Mouse (Mus musculus): ENCODE results near the gene Tor1aip2.
A peak's percentile ranks its signal among the peaks of the same experiment; 100 is the strongest.

The Tor1aip2 gene

DNA sequence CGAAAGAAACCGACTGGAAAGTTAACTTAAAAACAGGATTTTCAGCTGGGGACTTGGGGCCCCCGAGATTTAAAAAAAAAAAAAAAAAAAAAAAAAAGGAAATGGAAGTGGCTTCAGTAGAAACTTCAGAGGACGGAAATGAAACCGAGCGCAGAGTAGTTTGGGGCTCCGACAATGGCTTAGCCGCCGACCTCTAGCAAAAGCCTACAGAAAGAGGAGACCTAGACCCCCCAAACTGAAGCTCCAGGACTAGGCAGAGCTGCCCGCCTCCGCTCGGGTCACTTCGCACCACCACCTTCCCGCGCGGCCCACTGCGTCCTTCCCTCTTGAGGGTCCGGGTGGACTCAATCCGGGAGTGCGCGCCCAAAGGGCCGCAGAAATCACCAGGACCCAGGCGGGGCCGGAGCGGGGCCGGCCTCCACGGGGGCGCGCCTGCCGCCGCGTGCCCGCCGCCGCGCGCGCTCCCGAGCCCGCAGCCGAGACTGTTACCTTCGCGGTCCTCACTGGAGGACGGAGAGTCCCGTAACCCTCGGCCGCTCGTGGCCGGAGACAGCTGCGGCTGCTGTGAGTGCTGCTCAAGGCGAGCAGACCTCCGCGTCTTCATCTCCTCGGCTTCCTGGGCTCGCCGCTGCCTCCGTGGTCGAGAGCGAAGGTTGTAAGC lies at the start of gene Tor1aip2:
Gene Tor1aip2 (plus strand): TSS at position 135 of the 661 bp plus-strand sequence.
- DNase-seq (ENCODE audit: low read depth, low spot score): peak; percentile 84
- H3K27me3 ChIP-seq (ENCODE audit: control insufficient read depth, insufficient read depth, low read length, poor library complexity, severe bottlenecking): no peaks in the 10 kb centered on the region
- H3K36me3 ChIP-seq (ENCODE audit: control insufficient read depth, insufficient read depth, low read length, poor library complexity, severe bottlenecking): peaks cover 23% of the 10 kb centered on the region

DNA sequence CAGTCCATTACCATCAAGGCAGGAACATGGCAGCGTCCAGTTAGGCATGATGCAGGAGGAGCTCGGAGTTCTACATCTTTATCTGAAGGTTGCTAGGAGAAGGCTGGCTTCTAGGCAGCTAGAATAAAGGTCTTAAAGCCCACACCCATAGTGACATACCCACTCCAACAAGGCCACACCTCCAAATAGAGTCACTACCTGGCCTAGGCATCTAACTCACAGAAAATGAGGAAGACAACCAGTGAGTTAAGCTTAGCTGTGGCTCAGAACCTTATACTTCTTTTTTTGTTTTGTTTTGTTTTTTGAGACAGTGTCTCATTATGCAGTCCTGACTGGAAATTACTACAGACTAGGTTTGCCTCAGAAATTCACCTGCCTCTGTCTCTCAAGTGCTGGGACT lies 47.6 kb upstream of the Tor1aip2 start:
- DNase-seq (ENCODE audit: low read depth, low spot score): no peak
- no peaks in the 10 kb centered on the region for H3K36me3 ChIP-seq (ENCODE audit: control insufficient read depth, insufficient read depth, low read length, poor library complexity, severe bottlenecking)
- no peaks in the 10 kb centered on the region for H3K27me3 ChIP-seq (ENCODE audit: control insufficient read depth, insufficient read depth, low read length, poor library complexity, severe bottlenecking)

GRCm38 (mm10) chr1:155989387-155989786 lies 45.8 kb upstream of the Tor1aip2 start:
- Histone ChIP-seq H3K36me3 (ENCODE audit: control insufficient read depth, insufficient read depth, low read length, poor library complexity, severe bottlenecking) (no peaks in the 10 kb centered on the region), H3K27me3 (ENCODE audit: control insufficient read depth, insufficient read depth, low read length, poor library complexity, severe bottlenecking) (no peaks in the 10 kb centered on the region)
- no peak for DNase-seq (ENCODE audit: low read depth, low spot score)

DNA sequence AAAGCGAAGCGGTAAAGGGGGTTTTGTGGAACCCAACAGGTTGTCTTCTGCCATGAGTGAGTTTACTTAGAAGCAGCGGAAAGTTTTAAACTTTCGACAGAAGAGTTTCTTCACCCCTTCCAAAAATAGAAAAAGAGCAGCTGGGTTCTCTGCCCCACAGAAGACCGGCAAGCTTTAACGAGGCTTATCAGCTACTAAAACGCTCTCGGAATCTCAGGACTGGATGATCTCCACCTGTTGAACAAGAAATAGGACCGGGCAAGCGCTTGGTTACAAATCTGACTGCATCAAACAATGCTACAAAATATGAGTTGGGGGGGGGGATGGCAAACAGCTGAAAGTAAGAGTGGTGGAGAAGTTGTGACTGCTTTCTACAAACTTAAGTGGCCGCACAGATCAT lies 44.8 kb upstream of the Tor1aip2 start:
- no peaks in the 10 kb centered on the region for H3K36me3 ChIP-seq (ENCODE audit: control insufficient read depth, insufficient read depth, low read length, poor library complexity, severe bottlenecking)
- H3K27me3 ChIP-seq (ENCODE audit: control insufficient read depth, insufficient read depth, low read length, poor library complexity, severe bottlenecking): no peaks in the 10 kb centered on the region
- DNase-seq (ENCODE audit: low read depth, low spot score): no peak

- H3K27me3 ChIP-seq (ENCODE audit: control insufficient read depth, insufficient read depth, low read length, poor library complexity, severe bottlenecking): no peaks in the 10 kb centered on the region
- no peaks in the 10 kb centered on the region for H3K36me3 ChIP-seq (ENCODE audit: control insufficient read depth, insufficient read depth, low read length, poor library complexity, severe bottlenecking)
- DNase-seq (ENCODE audit: low read depth, low spot score): no peak
Observed at GRCm38 (mm10) chr1:155994524-155994923, 40.7 kb upstream of the Tor1aip2 start.

DNA sequence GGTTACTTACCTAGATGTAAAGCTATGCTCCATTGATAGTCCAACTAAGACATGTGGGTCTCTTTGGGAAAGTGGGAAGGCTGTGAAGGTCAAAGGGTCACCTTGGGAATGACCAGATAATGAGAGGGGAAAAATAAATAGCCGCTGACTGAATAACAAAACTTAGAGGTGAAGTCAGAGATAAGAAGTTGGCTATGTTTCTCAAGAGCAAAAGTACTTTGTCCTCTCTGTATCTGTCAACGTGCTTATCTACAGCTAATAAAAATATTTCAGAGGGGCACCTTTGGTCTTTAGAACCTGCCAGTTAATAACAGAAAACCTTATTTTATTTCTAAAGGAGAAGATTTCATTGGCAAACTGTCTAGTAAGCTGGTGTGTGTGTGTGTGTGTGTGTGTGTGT lies 39.6 kb upstream of the Tor1aip2 start:
- Histone ChIP-seq H3K27me3 (ENCODE audit: control insufficient read depth, insufficient read depth, low read length, poor library complexity, severe bottlenecking) (no peaks in the 10 kb centered on the region), H3K36me3 (ENCODE audit: control insufficient read depth, insufficient read depth, low read length, poor library complexity, severe bottlenecking) (no peaks in the 10 kb centered on the region)
- DNase-seq (ENCODE audit: low read depth, low spot score): no peak

- DNase-seq (ENCODE audit: low read depth, low spot score): no peak
- Histone ChIP-seq H3K27me3 (ENCODE audit: control insufficient read depth, insufficient read depth, low read length, poor library complexity, severe bottlenecking) (no peaks in the 10 kb centered on the region), H3K36me3 (ENCODE audit: control insufficient read depth, insufficient read depth, low read length, poor library complexity, severe bottlenecking) (peaks cover 14% of the 10 kb centered on the region)
Observed at GRCm38 (mm10) chr1:156002366-156002765, 32.8 kb upstream of the Tor1aip2 start.

- DNase-seq (ENCODE audit: low read depth, low spot score): no peak
- Histone ChIP-seq H3K27me3 (ENCODE audit: control insufficient read depth, insufficient read depth, low read length, poor library complexity, severe bottlenecking) (no peaks in the 10 kb centered on the region), H3K36me3 (ENCODE audit: control insufficient read depth, insufficient read depth, low read length, poor library complexity, severe bottlenecking) (peaks cover 15% of the 10 kb centered on the region)
Observed at GRCm38 (mm10) chr1:156003201-156003935, 31.8 kb upstream of the Tor1aip2 start.

DNA sequence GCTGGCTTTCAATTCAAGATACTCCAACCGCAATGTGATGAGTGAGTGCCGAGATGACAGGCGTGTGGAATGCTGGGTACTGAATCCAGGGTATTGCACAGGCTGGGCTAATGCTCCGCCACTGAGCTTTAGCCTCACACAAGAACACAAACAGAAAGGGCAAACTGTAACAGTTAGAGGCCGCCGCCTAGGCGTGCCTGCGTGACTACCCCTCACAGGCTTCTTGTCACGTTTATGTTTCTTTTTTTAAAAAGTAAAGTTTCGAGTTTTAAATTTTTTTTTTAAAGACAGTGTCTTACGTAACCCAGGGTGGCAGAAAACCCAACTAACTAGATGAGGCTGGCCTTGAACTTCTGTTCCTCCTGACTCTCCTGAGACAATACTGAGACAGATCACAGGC lies 29.3 kb upstream of the Tor1aip2 start:
- Histone ChIP-seq H3K36me3 (ENCODE audit: control insufficient read depth, insufficient read depth, low read length, poor library complexity, severe bottlenecking) (peaks cover 17% of the 10 kb centered on the region), H3K27me3 (ENCODE audit: control insufficient read depth, insufficient read depth, low read length, poor library complexity, severe bottlenecking) (no peaks in the 10 kb centered on the region)
- DNase-seq (ENCODE audit: low read depth, low spot score): no peak

GRCm38 (mm10) chr1:156009003-156009402 lies 26.2 kb upstream of the Tor1aip2 start:
- DNase-seq (ENCODE audit: low read depth, low spot score): peak; percentile 42
- H3K27me3 ChIP-seq (ENCODE audit: control insufficient read depth, insufficient read depth, low read length, poor library complexity, severe bottlenecking): no peaks in the 10 kb centered on the region

GRCm38 (mm10) chr1:156019800-156020199 lies 15.4 kb upstream of the Tor1aip2 start:
- Histone ChIP-seq H3K36me3 (ENCODE audit: control insufficient read depth, insufficient read depth, low read length, poor library complexity, severe bottlenecking) (peaks cover 36% of the 10 kb centered on the region), H3K27me3 (ENCODE audit: control insufficient read depth, insufficient read depth, low read length, poor library complexity, severe bottlenecking) (no peaks in the 10 kb centered on the region)
- DNase-seq (ENCODE audit: low read depth, low spot score): no peak

More at GRCm38 (mm10) chr1:156009003-156009402, 26.2 kb upstream of the Tor1aip2 start:
- H3K36me3 ChIP-seq (ENCODE audit: control insufficient read depth, insufficient read depth, low read length, poor library complexity, severe bottlenecking): peaks cover 15% of the 10 kb centered on the region

DNA sequence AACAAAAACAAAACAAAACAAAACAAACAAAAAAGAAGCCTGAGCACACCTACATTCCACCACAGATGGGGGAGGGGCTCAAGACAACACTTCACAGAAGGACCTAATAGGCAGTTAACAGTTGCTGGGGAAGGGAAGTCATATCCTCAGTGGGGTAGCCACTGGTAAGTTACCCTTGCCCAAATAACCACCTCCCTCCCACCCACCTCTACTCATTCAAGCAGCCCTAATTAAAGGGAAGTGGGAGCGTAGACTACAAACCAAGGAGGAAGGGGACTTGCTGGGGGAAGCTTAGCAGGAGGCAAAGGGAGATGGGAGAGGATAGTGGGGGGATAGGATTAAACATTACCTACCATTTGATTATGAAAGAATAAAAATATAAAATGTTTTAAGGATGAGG lies 14.8 kb upstream of the Tor1aip2 start:
- DNase-seq (ENCODE audit: low read depth, low spot score): no peak
- peaks cover 34% of the 10 kb centered on the region for H3K36me3 ChIP-seq (ENCODE audit: control insufficient read depth, insufficient read depth, low read length, poor library complexity, severe bottlenecking)

DNA sequence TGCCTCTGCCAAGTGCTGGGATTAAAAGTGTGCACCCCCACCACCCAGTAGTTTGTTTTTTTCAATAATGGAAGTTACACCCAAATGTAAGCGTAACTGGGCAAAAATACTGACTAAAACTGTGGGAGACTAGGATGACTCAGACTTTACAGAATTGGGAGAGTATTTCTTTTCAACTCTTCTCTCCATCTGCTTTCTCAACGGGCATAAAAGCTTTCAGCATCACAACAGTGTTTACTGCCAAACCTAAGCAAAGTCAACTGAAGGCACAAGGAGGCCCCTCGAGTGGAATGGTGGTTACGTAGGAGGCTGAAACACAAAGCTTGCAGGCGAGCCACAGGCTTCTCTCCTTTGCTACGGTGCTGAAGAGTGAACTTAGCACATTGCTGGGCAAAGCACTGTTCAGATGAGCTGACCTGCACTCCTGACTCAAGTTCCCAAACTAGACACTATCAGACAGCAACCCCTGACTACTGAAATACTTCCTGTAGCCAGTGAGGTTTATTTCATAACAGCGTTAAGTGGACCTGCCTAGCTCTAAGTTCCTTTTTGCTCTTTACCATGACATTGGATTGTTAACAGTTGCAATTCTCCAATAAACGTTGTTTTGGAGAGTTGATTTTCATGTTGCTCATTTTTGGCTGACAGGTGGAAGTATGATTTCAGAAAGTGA lies 10.2 kb upstream of the Tor1aip2 start:
- peaks cover 22% of the 10 kb centered on the region for H3K36me3 ChIP-seq (ENCODE audit: control insufficient read depth, insufficient read depth, low read length, poor library complexity, severe bottlenecking)
- H3K27me3 ChIP-seq (ENCODE audit: control insufficient read depth, insufficient read depth, low read length, poor library complexity, severe bottlenecking): no peaks in the 10 kb centered on the region
- no peak for DNase-seq (ENCODE audit: low read depth, low spot score)

More for the DNA sequence above, 14.8 kb upstream of the Tor1aip2 start:
- no peaks in the 10 kb centered on the region for H3K27me3 ChIP-seq (ENCODE audit: control insufficient read depth, insufficient read depth, low read length, poor library complexity, severe bottlenecking)

GRCm38 (mm10) chr1:156027849-156028248 lies 7.4 kb upstream of the Tor1aip2 start:
- H3K27me3 ChIP-seq (ENCODE audit: control insufficient read depth, insufficient read depth, low read length, poor library complexity, severe bottlenecking): no peaks in the 10 kb centered on the region
- peaks cover 30% of the 10 kb centered on the region for H3K36me3 ChIP-seq (ENCODE audit: control insufficient read depth, insufficient read depth, low read length, poor library complexity, severe bottlenecking)
- no peak for DNase-seq (ENCODE audit: low read depth, low spot score)

DNA sequence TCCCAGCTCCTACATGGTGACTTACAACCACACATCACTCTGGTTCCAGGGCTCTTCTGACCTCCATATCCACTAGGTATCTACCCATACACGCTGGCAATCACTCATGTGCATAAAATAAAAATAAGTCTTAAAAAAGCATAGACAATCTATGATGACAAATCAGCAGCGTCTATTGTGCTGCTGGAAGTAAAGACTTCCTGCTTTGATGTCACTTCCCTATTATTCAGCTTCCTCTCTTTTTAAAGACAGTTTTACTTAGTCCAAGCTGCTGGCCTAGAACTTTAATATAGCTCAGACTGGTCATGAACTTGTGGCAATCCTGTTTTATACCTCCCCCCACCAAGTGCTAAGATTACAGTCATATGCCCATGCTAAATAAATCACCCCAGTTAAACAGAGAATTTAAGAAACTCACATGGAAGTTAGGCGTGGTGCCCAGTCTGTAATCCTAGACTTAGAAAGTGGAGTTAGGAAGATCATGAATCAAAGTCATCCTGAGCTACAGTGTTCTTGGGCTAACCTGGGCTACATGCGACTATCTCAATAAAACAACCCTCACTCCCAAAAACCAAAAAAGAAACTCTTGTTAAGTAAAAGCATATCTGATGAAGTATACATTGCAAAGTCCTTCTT lies 6.7 kb upstream of the Tor1aip2 start:
- Histone ChIP-seq H3K36me3 (ENCODE audit: control insufficient read depth, insufficient read depth, low read length, poor library complexity, severe bottlenecking) (peaks cover 35% of the 10 kb centered on the region), H3K27me3 (ENCODE audit: control insufficient read depth, insufficient read depth, low read length, poor library complexity, severe bottlenecking) (no peaks in the 10 kb centered on the region)
- peak; percentile 53 for DNase-seq (ENCODE audit: low read depth, low spot score)

All from splenic B cell, adult 2 months (primary cell).